Comparison of ENCODE assay signal across 8 mouse cellular contexts in genomic region chr15:97246256-97246655, GRCm38 (mm10). TPM values are rescaled to one million over a fixed set of nuclear protein-coding genes. Genes with fewer than 3 reads are reported as not detected.
DNase-seq lines count a peak whose midpoint lies in the region; ATAC-seq and TF ChIP-seq lines count a peak whose summit lies in the region.

No protein-coding gene starts in this region.

- H3K4me2 ChIP-seq in embryonic facial prominence, embryonic 15.5 days (replicated peaks) = peak overlapping the region; percentile 92; the same call in 1 of the 2 replicates
- H3K4me2 ChIP-seq in intestine, postnatal 0 days (replicated peaks; ENCODE audit: low read depth) = peak overlapping the region; percentile 98
- H3K4me2 ChIP-seq in neural tube, embryonic 12.5 days (replicated peaks) = peak overlapping the region; percentile 73

- no peak for TF ChIP-seq CTCF in layer of hippocampus, adult 2 months (conservative IDR thresholded peaks at IDR 0.05)
- TF ChIP-seq CTCF in intestine, postnatal 0 days (IDR thresholded peaks at IDR 0.05; ENCODE audit: low read depth) = no peak

- WGBS in embryonic facial prominence, embryonic 15.5 days = 22% methylated on average over 14 of the region's 14 CpGs
- 33% methylated on average over 14 of the region's 14 CpGs for WGBS in intestine, postnatal 0 days
- 30% methylated on average over 14 of the region's 14 CpGs for whole genome bisulfite sequencing in neural tube, embryonic 12.5 days

- DNase-seq in layer of hippocampus, adult 2 months (ENCODE audit: low spot score in 2 of 2) = no peak
- DNase-seq in layer of hippocampus, postnatal 14 days (ENCODE audit: low spot score in 2 of 2) = no peak
- DNase-seq in spleen, postnatal 36 days (ENCODE audit: low spot score in 2 of 2) = no peak
- no peak for DNase-seq in c-Kit-positive CD71-positive TER-119-positive erythroid progenitor cells, embryonic 14.5 days (ENCODE audit: low spot score)
- no peak for DNase-seq in left cerebral cortex, adult 8-10 months (ENCODE audit: low spot score in 2 of 2)

- H3K9ac ChIP-seq in embryonic facial prominence, embryonic 15.5 days = no peak overlapping the region
- H3K9ac ChIP-seq in intestine, postnatal 0 days (ENCODE audit: low read depth, low read length) = 0 out of 2 replicates have a peak overlapping the region, but pooled peaks have one; percentile 85
- no peak overlapping the region for H3K9ac ChIP-seq in neural tube, embryonic 12.5 days

- H3K4me3 ChIP-seq in layer of hippocampus, adult 2 months = peak overlapping the region; percentile 76
- peak overlapping the region; percentile 77; the same call in 1 of the 2 replicates for H3K4me3 ChIP-seq in embryonic facial prominence, embryonic 15.5 days (replicated peaks)
- peak overlapping the region; percentile 71; the same call in 1 of the 2 replicates for H3K4me3 ChIP-seq in intestine, postnatal 0 days (ENCODE audit: low read depth, low read length)
- peak overlapping the region; percentile 3; the same call in 1 of the 2 replicates for H3K4me3 ChIP-seq in neural tube, embryonic 12.5 days

- ATAC-seq in embryonic facial prominence, embryonic 15.5 days (ENCODE audit: insufficient number of reproducible peaks, low FRiP score, low TSS enrichment, low read depth) = no peak
- no peak for ATAC-seq in intestine, postnatal 0 days
- no peak for ATAC-seq in neural tube, embryonic 12.5 days (ENCODE audit: low FRiP score, low read depth)

- H3K4me1 ChIP-seq in embryonic facial prominence, embryonic 15.5 days = peaks cover 9% of the 10 kb centered on the region
- no peaks in the 10 kb centered on the region for H3K4me1 ChIP-seq in intestine, postnatal 0 days (replicated peaks; ENCODE audit: control insufficient read depth, insufficient read depth, low read length)
- H3K4me1 ChIP-seq in neural tube, embryonic 12.5 days = peaks cover 7% of the 10 kb centered on the region; the same call in 1 of the 2 replicates

- no peaks in the 10 kb centered on the region for H3K9me3 ChIP-seq in embryonic facial prominence, embryonic 15.5 days (replicated peaks)
- no peaks in the 10 kb centered on the region for H3K9me3 ChIP-seq in intestine, postnatal 0 days (ENCODE audit: control insufficient read depth)
- no peaks in the 10 kb centered on the region for H3K9me3 ChIP-seq in neural tube, embryonic 12.5 days

- H3K27me3 ChIP-seq in embryonic facial prominence, embryonic 15.5 days = peaks cover 16% of the 10 kb centered on the region
- H3K27me3 ChIP-seq in intestine, postnatal 0 days (replicated peaks; ENCODE audit: control insufficient read depth, insufficient read depth, low read length) = peaks cover 29% of the 10 kb centered on the region
- peaks cover 11% of the 10 kb centered on the region; the same call in 1 of the 2 replicates for H3K27me3 ChIP-seq in neural tube, embryonic 12.5 days (replicated peaks)

- no peaks in the 10 kb centered on the region for H3K36me3 ChIP-seq in embryonic facial prominence, embryonic 15.5 days
- H3K36me3 ChIP-seq in intestine, postnatal 0 days (ENCODE audit: control insufficient read depth, insufficient read depth) = no peaks in the 10 kb centered on the region
- H3K36me3 ChIP-seq in neural tube, embryonic 12.5 days = no peaks in the 10 kb centered on the region

- peak overlapping the region; percentile 72; the same call in 1 of the 2 replicates for H3K27ac ChIP-seq in layer of hippocampus, adult 2 months
- no peak overlapping the region for H3K27ac ChIP-seq in embryonic facial prominence, embryonic 15.5 days (replicated peaks)
- H3K27ac ChIP-seq in intestine, postnatal 0 days (ENCODE audit: low read depth, low read length) = no peak overlapping the region
- no peak overlapping the region for H3K27ac ChIP-seq in neural tube, embryonic 12.5 days

RNA-seq across cellular contexts. Expression of gene Pced1b, which starts 0.7 kb away (rescaled TPM):
- total RNA-seq in layer of hippocampus, adult 2 months (2021) = 10 to 100 TPM in 1 of 2 experiments, 1 to 10 TPM in 1; 6.7 to 11.1 TPM
- 1 to 10 TPM; 7.7 to 8.1 TPM for total RNA-seq in layer of hippocampus, postnatal 14 days (2021)
- 2.2 and 3.8 TPM in 2 replicates for polyA plus RNA-seq in embryonic facial prominence, embryonic 15.5 days (2015; fragmentation: Nextera tagmentation; extraction: Ambion mirVana)
- polyA plus RNA-seq in intestine, postnatal 0 days (2015; fragmentation: Nextera tagmentation; extraction: Ambion mirVana) = 1.6 and 1.8 TPM in 2 replicates
- polyA plus RNA-seq in neural tube, embryonic 12.5 days (2016; fragmentation: Nextera tagmentation; extraction: Ambion mirVana) = 3.6 and 3.9 TPM in 2 replicates
- total RNA-seq in left cerebral cortex, adult 8-10 months (2022) = 10 to 100 TPM in 2 of 4 experiments, 1 to 10 TPM in 2; 9.4 to 10.7 (median 9.9) TPM

RNA-seq across cellular contexts. Expression of gene Amigo2, which starts 0.8 kb away (rescaled TPM):
- 10 to 100 TPM; 22.2 to 22.9 TPM for total RNA-seq in layer of hippocampus, adult 2 months (2021)
- total RNA-seq in layer of hippocampus, postnatal 14 days (2021) = 10 to 100 TPM; 21.1 to 26.2 TPM
- polyA plus RNA-seq in embryonic facial prominence, embryonic 15.5 days (2015; fragmentation: Nextera tagmentation; extraction: Ambion mirVana) = 4.0 and 4.7 TPM in 2 replicates
- polyA plus RNA-seq in intestine, postnatal 0 days (2015; fragmentation: Nextera tagmentation; extraction: Ambion mirVana) = 4.7 and 4.9 TPM in 2 replicates
- polyA plus RNA-seq in neural tube, embryonic 12.5 days (2016; fragmentation: Nextera tagmentation; extraction: Ambion mirVana) = 4.7 and 5.1 TPM in 2 replicates
- 1 to 10 TPM; 6.0 to 8.5 (median 7.3) TPM for total RNA-seq in left cerebral cortex, adult 8-10 months (2022)

Comparison
In these comparisons a context has a peak if more than half of its experiments do, and no peak if none do; other contexts are left out.
1. H3K4me3 ChIP-seq: peak in every context shown above with its lines; median percentile 77 in embryonic facial prominence, embryonic 15.5 days; 76 in layer of hippocampus, adult 2 months; 71 in intestine, postnatal 0 days; 3 in neural tube, embryonic 12.5 days.